Mouse (Mus musculus): ENCODE measurements around the gene Vars. TPM values are rescaled to one million over a fixed set of nuclear protein-coding genes. Genes with fewer than 3 reads are reported as not detected.
"Not testable (repeated sequence)": the region's sequence is repeated elsewhere in the genome, so short reads cannot be mapped to it uniquely, and the experiment has no call there.

Vars gene
- polyA plus RNA-seq, 2 experiments: 88.3 to 163 TPM

GRCm38 (mm10) chr17:34959130-34959778, 41.5 kb upstream of the Vars start, which contains the start of gene Hspa1b:
Gene Hspa1b, minus strand, starts transcription at chr17:34959238.
- peak within 1 kb of the TSS; percentile 88 for H3K27ac ChIP-seq (replicated peaks; ENCODE audit: low read depth, low read length)
- under 1% methylated on average over 25 of the region's 32 CpGs for WGBS
- H3K4me3 ChIP-seq (replicated peaks; ENCODE audit: low read length): peak within 1 kb of the TSS; percentile 50
- H3K9ac ChIP-seq (ENCODE audit: low read depth, low read length, severe bottlenecking): peak within 1 kb of the TSS; percentile 61
- peak; percentile 59; the same call in 1 of the 2 replicates for TF ChIP-seq POLR2A (IDR thresholded peaks at IDR 0.05; ENCODE audit: borderline replicate concordance, extremely low read depth, insufficient read depth, insufficient read length)
- not testable (repeated sequence) for H3K4me1 ChIP-seq (ENCODE audit: control insufficient read depth, insufficient read depth, low read length); H3K36me3 ChIP-seq (ENCODE audit: control insufficient read depth, insufficient read depth, low read length); H3K9me3 ChIP-seq (ENCODE audit: control insufficient read depth, low read length); H3K27me3 ChIP-seq (ENCODE audit: control insufficient read depth, insufficient read depth, low read length)
- H3K4me2 ChIP-seq (replicated peaks; ENCODE audit: low read depth, low read length, severe bottlenecking): peak within 1 kb of the TSS; percentile 67
- DNase-seq (ENCODE audit: low spot score) (peak; percentile 89), ATAC-seq (ENCODE audit: low FRiP score, low read depth) (peak; percentile 95)

GRCm38 (mm10) chr17:34959881-34960515, 40.8 kb upstream of the Vars start:
- H3K4me1 ChIP-seq (ENCODE audit: control insufficient read depth, insufficient read depth, low read length): no peaks in the 10 kb centered on the region; the same call in 1 of the 2 replicates
- WGBS: 15% methylated on average over 12 of the region's 12 CpGs
- ATAC-seq (ENCODE audit: low FRiP score, low read depth) (no peak), DNase-seq (ENCODE audit: low spot score) (peak; percentile 55)
- H3K4me3 ChIP-seq (replicated peaks; ENCODE audit: low read length): peak overlapping the region; percentile 50
- peak overlapping the region; percentile 88 for H3K27ac ChIP-seq (replicated peaks; ENCODE audit: low read depth, low read length)
- H3K4me2 ChIP-seq (replicated peaks; ENCODE audit: low read depth, low read length, severe bottlenecking): peak overlapping the region; percentile 67
- no peaks in the 10 kb centered on the region for H3K9me3 ChIP-seq (ENCODE audit: control insufficient read depth, low read length)
- no peak for TF ChIP-seq POLR2A (IDR thresholded peaks at IDR 0.05; ENCODE audit: borderline replicate concordance, extremely low read depth, insufficient read depth, insufficient read length)
- H3K9ac ChIP-seq (ENCODE audit: low read depth, low read length, severe bottlenecking): peak overlapping the region; percentile 61
- H3K36me3 ChIP-seq (ENCODE audit: control insufficient read depth, insufficient read depth, low read length): no peaks in the 10 kb centered on the region
- peaks cover 7% of the 10 kb centered on the region; the same call in 1 of the 2 replicates for H3K27me3 ChIP-seq (ENCODE audit: control insufficient read depth, insufficient read depth, low read length)

- H3K27ac ChIP-seq (replicated peaks; ENCODE audit: low read depth, low read length): no peak overlapping the region
- H3K4me1 ChIP-seq (ENCODE audit: control insufficient read depth, insufficient read depth, low read length): no peaks in the 10 kb centered on the region; the same call in 1 of the 2 replicates
- no peaks in the 10 kb centered on the region for H3K9me3 ChIP-seq (ENCODE audit: control insufficient read depth, low read length)
- no peaks in the 10 kb centered on the region for H3K36me3 ChIP-seq (ENCODE audit: control insufficient read depth, insufficient read depth, low read length)
- DNase-seq (ENCODE audit: low spot score) (peak; percentile 66), ATAC-seq (ENCODE audit: low FRiP score, low read depth) (no peak)
- H3K4me3 ChIP-seq (replicated peaks; ENCODE audit: low read length): no peak overlapping the region
- H3K4me2 ChIP-seq (replicated peaks; ENCODE audit: low read depth, low read length, severe bottlenecking): no peak overlapping the region
- H3K27me3 ChIP-seq (ENCODE audit: control insufficient read depth, insufficient read depth, low read length): peaks cover 2% of the 10 kb centered on the region; the same call in 1 of the 2 replicates
- no peak for TF ChIP-seq POLR2A (IDR thresholded peaks at IDR 0.05; ENCODE audit: borderline replicate concordance, extremely low read depth, insufficient read depth, insufficient read length)
- no peak overlapping the region for H3K9ac ChIP-seq (ENCODE audit: low read depth, low read length, severe bottlenecking)
These were observed 39.9 kb upstream of the Vars start for GRCm38 (mm10) chr17:34960702-34961493.

DNA sequence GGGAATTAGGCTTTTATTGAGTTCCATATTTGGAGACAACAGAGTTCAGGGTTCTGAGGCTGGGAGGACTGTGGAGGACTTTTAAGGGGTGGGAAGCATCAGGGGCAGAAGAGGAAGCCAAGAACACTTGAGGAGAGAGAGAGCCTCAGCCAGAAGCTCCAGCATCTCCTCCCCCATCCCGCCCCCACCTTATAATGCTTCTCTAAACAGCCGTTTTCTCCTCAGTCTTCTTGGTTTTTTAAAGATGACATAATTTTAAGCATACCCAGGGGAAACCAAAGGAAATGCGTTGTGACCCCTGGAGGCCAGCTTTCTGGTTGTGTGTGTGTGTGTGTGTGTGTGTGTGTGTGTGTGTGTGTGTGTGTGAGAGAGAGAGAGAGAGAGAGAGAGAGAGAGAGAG, 38.7 kb upstream of the Vars start:
- Histone ChIP-seq H3K36me3 (ENCODE audit: control insufficient read depth, insufficient read depth, low read length) (no peaks in the 10 kb centered on the region), H3K4me3 (replicated peaks; ENCODE audit: low read length) (no peak overlapping the region), H3K4me1 (ENCODE audit: control insufficient read depth, insufficient read depth, low read length) (no peaks in the 10 kb centered on the region; the same call in 1 of the 2 replicates), H3K4me2 (replicated peaks; ENCODE audit: low read depth, low read length, severe bottlenecking) (no peak overlapping the region), H3K27me3 (ENCODE audit: control insufficient read depth, insufficient read depth, low read length) (no peaks in the 10 kb centered on the region), H3K27ac (replicated peaks; ENCODE audit: low read depth, low read length) (no peak overlapping the region), H3K9ac (ENCODE audit: low read depth, low read length, severe bottlenecking) (no peak overlapping the region), H3K9me3 (ENCODE audit: control insufficient read depth, low read length) (no peaks in the 10 kb centered on the region)
- TF ChIP-seq POLR2A (IDR thresholded peaks at IDR 0.05; ENCODE audit: borderline replicate concordance, extremely low read depth, insufficient read depth, insufficient read length): no peak
- DNase-seq (ENCODE audit: low spot score) (no peak), ATAC-seq (ENCODE audit: low FRiP score, low read depth) (no peak)
- 23% methylated on average over 3 of the region's 3 CpGs for WGBS

GRCm38 (mm10) chr17:34962841-34963240, 37.9 kb upstream of the Vars start:
- Histone ChIP-seq H3K27me3 (ENCODE audit: control insufficient read depth, insufficient read depth, low read length) (no peaks in the 10 kb centered on the region), H3K36me3 (ENCODE audit: control insufficient read depth, insufficient read depth, low read length) (no peaks in the 10 kb centered on the region), H3K4me1 (ENCODE audit: control insufficient read depth, insufficient read depth, low read length) (no peaks in the 10 kb centered on the region; the same call in 1 of the 2 replicates), H3K4me3 (replicated peaks; ENCODE audit: low read length) (no peak overlapping the region), H3K9me3 (ENCODE audit: control insufficient read depth, low read length) (no peaks in the 10 kb centered on the region), H3K4me2 (replicated peaks; ENCODE audit: low read depth, low read length, severe bottlenecking) (no peak overlapping the region), H3K9ac (ENCODE audit: low read depth, low read length, severe bottlenecking) (no peak overlapping the region), H3K27ac (replicated peaks; ENCODE audit: low read depth, low read length) (no peak overlapping the region)
- TF ChIP-seq POLR2A (IDR thresholded peaks at IDR 0.05; ENCODE audit: borderline replicate concordance, extremely low read depth, insufficient read depth, insufficient read length): no peak
- DNase-seq (ENCODE audit: low spot score): no peak
- WGBS: 52% methylated on average over 1 of the region's 1 CpGs
- no peak for ATAC-seq (ENCODE audit: low FRiP score, low read depth)

All from limb, embryonic 14.5 days (tissue).